Mouse (Mus musculus): ENCODE measurements at regions not wholly inside any gene's neighbourhood (a gene's known extent, or its start where the extent isn't known, plus 50 kb on each side); places are given as distances from the start of the nearest gene placed in this dataset.

GRCm38 (mm10) chr9:116511450-116511849 is 336.3 kb upstream of the Tgfbr2 start:
- DNase-seq (ENCODE audit: low spot score): no peak

- DNase-seq (ENCODE audit: low spot score): no peak
These were observed 332.6 kb upstream of the Tgfbr2 start for GRCm38 (mm10) chr9:116507756-116508155.

GRCm38 (mm10) chr9:116502831-116503230 is 327.7 kb upstream of the Tgfbr2 start:
- no peak for DNase-seq (ENCODE audit: low spot score)

GRCm38 (mm10) chr9:116500951-116501350 is 325.8 kb upstream of the Tgfbr2 start:
- no peak for DNase-seq (ENCODE audit: low spot score)

DNA sequence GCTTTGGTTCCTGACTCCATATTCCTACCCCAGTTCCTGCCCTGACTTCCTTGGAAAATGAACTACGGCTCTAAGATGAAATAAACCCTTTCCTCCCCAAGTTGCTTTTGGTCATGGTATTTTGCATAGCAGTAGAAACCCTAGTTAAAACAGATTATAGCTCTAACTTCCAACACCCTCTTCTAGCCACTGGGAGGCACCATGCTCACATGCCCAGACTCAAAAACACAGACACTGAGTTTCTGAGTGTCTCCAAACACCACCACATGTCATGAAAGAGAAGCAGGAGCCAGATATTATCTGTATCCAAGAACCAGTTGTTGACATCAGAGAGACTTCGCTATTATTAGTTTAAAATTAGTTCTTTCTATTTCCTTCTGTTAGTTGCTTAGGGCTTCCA is 316.1 kb upstream of the Tgfbr2 start:
- no peak for DNase-seq (ENCODE audit: low spot score)

DNA sequence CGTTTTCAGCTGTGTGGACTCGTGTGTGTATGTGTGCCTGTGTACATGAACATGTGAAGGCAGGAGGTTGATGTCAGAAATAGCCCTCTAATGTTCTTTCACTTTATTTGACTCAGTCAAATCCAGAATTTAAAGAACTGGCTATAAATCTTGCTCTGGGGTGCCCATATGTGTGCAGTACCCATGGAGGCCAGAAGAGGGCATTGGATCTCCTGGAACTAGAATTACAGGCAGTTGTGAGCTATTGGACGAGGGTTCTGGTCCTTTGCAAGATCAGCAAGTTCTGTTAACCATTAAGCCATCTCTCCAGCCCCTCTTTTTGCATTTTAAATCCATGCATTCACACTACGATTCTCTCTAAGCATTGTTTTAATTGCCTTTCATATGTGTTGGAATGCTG is 314.6 kb upstream of the Tgfbr2 start:
- DNase-seq (ENCODE audit: low spot score): peak; percentile 42

DNA sequence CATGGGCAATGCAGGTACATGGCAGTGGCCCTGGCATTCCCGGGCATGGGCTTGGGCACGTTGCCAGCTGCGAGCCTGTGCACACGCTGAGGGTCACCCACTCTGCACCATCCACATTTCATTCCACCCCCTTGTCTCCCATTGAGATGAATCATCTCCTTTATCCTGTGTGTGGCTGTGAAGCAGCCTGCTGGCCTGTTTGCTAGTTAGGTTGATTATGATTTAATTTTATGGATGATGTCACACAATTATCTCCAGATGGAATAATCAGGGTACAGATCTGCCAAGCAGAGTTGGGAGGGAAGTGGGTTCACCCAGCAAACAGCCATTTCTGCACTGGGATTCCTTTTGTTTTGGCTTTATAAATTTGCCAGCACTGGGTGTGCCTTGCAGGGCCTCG is 314.1 kb upstream of the Tgfbr2 start:
- no peak for DNase-seq (ENCODE audit: low spot score)

GRCm38 (mm10) chr9:116477309-116477708 is 302.1 kb upstream of the Tgfbr2 start:
- no peak for DNase-seq (ENCODE audit: low spot score)

DNA sequence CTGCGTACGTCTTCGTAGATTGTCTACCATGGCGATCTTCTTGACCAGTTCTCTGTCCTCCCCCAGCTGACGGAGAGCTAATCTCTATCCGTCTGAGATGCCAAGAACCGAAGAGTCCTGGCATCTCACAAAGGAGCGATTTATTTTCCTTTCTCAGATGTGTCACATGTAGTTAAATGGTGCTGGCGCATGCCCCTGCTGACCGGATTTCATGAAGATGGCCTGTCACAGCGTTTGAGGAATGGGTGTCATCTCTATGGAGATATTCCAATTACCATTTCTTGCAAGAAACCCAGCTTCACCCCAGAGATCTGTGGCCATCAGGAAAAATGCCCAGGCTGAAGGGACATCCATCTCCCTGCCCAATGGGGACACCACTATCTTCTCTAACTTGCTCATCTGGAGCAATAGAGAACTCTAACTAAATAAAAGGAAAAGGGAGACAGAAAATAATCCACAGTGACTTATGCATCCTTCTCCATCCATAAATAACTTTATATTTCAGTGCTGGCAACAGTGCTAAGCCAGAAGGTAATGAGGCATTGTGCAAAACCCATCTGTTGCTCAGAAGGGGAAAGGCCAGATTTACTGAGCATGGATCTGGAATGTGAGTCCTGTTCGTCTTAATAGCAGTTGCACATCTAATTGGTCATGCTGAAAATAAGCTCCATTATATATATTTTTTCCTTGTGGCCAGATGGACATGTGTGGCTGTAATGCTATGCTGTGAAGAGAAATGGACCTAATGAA is 300.2 kb upstream of the Tgfbr2 start:
- no peak for DNase-seq (ENCODE audit: low spot score)

- DNase-seq (ENCODE audit: low spot score): no peak
These were observed 297.7 kb upstream of the Tgfbr2 start for GRCm38 (mm10) chr9:116472855-116473254.

GRCm38 (mm10) chr9:116468569-116469250 is 293.6 kb upstream of the Tgfbr2 start:
- no peak for DNase-seq (ENCODE audit: low spot score)

DNA sequence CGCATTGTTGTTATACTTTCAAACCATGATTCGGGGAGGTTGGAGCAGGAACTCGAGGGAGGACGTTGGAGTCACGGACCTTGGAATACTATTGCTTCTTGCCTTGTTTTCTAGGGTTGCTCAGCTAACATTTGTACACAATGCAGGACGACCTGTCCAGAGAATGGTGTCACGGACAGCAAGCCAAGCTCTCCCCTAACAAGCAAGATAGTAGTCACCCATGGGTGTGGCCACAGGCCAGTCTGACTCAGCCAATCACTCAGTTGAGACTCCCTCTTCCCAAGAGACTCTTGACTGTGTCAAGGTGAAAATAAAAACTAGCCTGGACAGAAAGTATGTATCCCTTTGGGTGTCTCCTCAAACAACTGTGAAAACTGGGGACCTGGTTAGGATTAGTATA is 291.2 kb upstream of the Tgfbr2 start:
- no peak for DNase-seq (ENCODE audit: low spot score)

DNA sequence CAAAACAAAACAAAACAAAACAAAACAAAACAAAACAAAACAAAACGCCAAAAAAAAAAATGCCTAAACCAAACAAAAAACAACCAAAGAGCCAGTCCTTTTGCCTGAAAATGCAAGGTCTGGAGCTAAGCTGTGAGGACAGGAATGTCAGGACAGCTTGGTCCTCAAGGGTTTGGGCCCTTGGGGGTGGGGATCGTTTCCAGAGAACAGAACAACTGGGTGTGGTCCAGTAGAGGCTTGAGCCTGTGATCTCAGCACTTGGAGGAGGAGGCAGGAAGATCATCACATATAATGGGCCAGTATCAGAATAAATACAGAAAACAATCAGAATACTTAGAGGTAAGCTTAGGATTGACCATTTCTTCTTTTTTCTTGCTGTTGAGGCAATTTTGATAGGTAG is 289.5 kb upstream of the Tgfbr2 start:
- DNase-seq (ENCODE audit: low spot score): no peak

DNA sequence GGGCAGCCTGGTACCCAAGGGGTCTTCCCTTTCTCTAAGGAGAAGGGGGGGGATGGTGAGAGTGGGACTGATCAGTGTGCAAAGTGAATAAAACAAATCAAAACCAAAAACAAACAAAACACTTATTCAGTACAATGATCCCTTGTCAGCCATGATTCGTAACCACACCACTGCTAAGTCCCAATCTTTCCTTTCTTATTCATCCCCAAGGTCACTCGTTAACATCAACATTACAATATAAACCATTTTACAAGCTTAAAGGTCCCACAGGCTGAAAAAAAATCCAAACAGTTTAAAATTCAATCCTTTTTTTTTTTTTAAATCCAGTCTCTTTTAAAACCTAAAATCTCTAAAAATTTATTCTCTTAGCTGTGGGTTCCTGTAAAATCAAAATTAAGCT is 287.1 kb upstream of the Tgfbr2 start:
- no peak for DNase-seq (ENCODE audit: low spot score)

GRCm38 (mm10) chr9:116460022-116460421 is 284.9 kb upstream of the Tgfbr2 start:
- no peak for DNase-seq (ENCODE audit: low spot score)

DNA sequence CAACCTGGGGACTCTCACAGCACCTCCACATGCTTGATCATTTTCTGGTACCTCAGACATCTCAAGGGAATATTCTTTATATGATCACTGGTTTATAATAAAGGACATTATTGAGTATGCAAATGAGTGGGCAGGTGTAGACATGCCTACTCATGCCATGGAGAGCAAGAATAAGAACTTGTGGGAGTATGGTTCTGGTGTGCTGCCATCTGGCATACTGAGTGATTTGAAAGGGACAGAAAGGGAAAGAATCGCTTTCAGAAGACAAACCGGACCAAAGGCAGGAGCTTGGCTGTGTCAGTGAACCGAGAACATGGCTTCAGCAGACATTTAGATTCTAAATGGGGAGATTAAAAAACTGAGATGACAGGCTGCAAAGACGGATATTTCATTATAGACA is 276.9 kb upstream of the Tgfbr2 start:
- no peak for DNase-seq (ENCODE audit: low spot score)

DNA sequence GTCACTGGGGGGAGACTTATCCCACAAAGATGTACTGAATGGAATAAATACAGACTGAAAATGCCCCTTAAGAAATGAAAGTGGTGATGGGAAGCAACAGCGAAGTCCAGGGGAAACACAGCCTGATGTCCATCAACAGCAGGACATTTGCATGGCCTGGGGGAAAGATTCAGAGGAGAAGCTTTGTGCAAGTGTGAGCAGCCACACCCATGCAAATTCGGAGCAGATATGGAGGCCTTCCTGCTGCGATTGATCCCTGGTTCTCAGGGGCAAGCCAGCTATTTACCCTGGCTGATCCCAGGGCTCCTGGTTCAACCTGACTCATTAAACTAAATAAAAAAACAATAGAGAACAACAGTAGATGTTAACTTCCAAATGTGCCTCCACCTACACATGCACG is 275.7 kb upstream of the Tgfbr2 start:
- DNase-seq (ENCODE audit: low spot score): no peak

DNA sequence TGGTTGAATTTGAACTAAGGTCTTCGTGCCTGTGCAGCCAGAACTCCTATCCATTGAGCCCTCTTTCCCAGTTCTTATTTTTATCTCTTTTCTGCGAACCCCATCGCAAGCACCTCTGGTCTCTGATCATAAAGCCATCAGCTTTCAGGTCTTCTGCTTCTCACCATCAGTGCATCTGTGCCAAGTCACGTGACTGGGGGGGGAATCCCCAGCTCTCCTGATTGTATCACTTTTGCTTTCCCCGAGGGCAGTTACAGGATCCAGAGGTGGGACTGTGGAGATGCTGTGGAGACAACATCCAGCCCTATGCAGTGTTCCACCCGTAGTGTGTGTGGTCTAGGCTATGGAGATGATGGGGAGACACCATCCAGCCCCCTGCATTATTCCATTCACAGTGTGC is 272.6 kb upstream of the Tgfbr2 start:
- DNase-seq (ENCODE audit: low spot score): no peak

GRCm38 (mm10) chr9:116438580-116438979 is 263.4 kb upstream of the Tgfbr2 start:
- DNase-seq (ENCODE audit: low spot score): no peak

- DNase-seq (ENCODE audit: low spot score): no peak
These were observed 259.3 kb upstream of the Tgfbr2 start for GRCm38 (mm10) chr9:116434414-116434813.

GRCm38 (mm10) chr9:116429061-116429460 is 253.9 kb upstream of the Tgfbr2 start:
- DNase-seq (ENCODE audit: low spot score): no peak

DNA sequence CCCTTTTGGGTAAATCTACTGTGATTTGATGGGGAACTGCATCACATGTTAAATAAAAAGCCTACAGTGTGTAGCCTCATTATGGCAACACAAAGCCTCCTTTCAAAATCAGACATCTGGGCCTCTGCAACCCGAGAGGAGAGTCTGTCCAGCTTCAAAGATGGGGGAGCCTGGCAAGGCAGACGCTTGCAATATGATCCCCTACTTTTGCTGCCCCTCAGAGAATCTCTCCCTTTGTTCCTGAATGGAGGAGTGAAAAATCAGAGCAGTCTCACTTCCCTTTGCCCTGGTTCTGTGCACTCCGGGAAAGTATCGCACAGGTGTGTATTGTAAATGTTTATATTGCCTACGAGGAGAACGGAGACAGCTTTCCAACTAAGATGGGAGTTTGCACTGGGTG is 253.3 kb upstream of the Tgfbr2 start:
- DNase-seq (ENCODE audit: low spot score): no peak

- DNase-seq (ENCODE audit: low spot score): peak; percentile 21
These were observed 252.1 kb upstream of the Tgfbr2 start for GRCm38 (mm10) chr9:116427278-116427677.
